Comparison of ENCODE assay signal across 11 mouse cellular contexts in the genomic region with DNA sequence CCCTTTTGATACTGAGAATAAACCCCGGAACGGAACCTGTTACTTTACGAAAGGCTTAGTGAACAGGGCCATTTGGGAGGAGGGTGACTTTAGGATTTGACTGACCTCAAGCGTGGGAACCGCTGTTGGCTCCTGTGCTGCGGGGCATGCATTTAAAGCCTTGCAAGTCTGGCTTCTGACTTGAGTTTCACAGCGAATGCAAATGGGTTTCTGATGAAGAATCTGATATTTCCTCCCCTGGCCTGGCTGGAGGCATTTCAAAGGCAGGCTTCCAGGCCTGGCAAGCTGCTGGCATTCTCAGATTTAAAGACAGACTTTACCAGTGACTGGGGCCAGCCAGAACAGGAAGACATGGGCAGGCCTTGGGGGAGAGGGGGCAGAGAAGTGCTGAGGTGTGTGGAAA.
DNase-seq lines count a peak whose midpoint lies in the region; ATAC-seq and TF ChIP-seq lines count a peak whose summit lies in the region.
"Had no signal": no experiment of that assay in that cellular context is flagged by ENCODE, and none has a peak within 500 bp of the region (broad histone marks: within the 10 kb centered on the region; RNA-seq: fewer than 3 reads in every experiment).

No protein-coding gene starts in this region.

- WGBS in hindbrain, postnatal 0 days, result 27% methylated on average over 7 of the region's 7 CpGs
- 46% methylated on average over 7 of the region's 7 CpGs for WGBS in hindbrain, embryonic 10.5 days
- 31% methylated on average over 7 of the region's 7 CpGs for WGBS in kidney, embryonic 16.5 days

- TF ChIP-seq CTCF in hindbrain, postnatal 0 days (IDR thresholded peaks at IDR 0.05; ENCODE audit: low read depth), result no peak

- H3K4me1 ChIP-seq in hindbrain, postnatal 0 days (ENCODE audit: insufficient read depth, low read length), result peaks cover 14% of the 10 kb centered on the region
- H3K4me1 ChIP-seq in hindbrain, embryonic 10.5 days (replicated peaks), result peaks cover 20% of the 10 kb centered on the region
- peaks cover 21% of the 10 kb centered on the region for H3K4me1 ChIP-seq in kidney, embryonic 16.5 days (ENCODE audit: insufficient read depth, low read length)

- H3K27me3 ChIP-seq in hindbrain, postnatal 0 days (ENCODE audit: insufficient read depth, low read length), result no peaks in the 10 kb centered on the region
- 0 out of 2 replicates have a peak, but pooled peaks cover 4% of the 10 kb centered on the region for H3K27me3 ChIP-seq in hindbrain, embryonic 10.5 days (ENCODE audit: insufficient read depth, poor library complexity, severe bottlenecking)
- no peaks in the 10 kb centered on the region for H3K27me3 ChIP-seq in kidney, embryonic 16.5 days (ENCODE audit: insufficient read depth, low read length)
- H3K27me3 ChIP-seq: neural tube, embryonic 13.5 days had no signal

- H3K9ac ChIP-seq in hindbrain, postnatal 0 days (replicated peaks; ENCODE audit: low read length), result no peak overlapping the region
- H3K9ac ChIP-seq in kidney, embryonic 16.5 days (replicated peaks; ENCODE audit: low read length), result no peak overlapping the region
- H3K9ac ChIP-seq: lung, embryonic 14.5 days; neural tube, embryonic 13.5 days had no signal

- H3K27ac ChIP-seq in hindbrain, postnatal 0 days, result 0 out of 2 replicates have a peak overlapping the region, but pooled peaks have one; percentile 16
- no peak overlapping the region for H3K27ac ChIP-seq in hindbrain, embryonic 10.5 days
- H3K27ac ChIP-seq in kidney, embryonic 16.5 days (ENCODE audit: low read length), result peak overlapping the region; percentile 50; the same call in 1 of the 2 replicates
- H3K27ac ChIP-seq: neural tube, embryonic 13.5 days had no signal

- H3K4me2 ChIP-seq in hindbrain, postnatal 0 days (ENCODE audit: low read depth, low read length), result no peak overlapping the region
- no peak overlapping the region for H3K4me2 ChIP-seq in kidney, embryonic 16.5 days (replicated peaks; ENCODE audit: low read depth, low read length)
- H3K4me2 ChIP-seq: lung, embryonic 14.5 days; neural tube, embryonic 13.5 days had no signal

- H3K36me3 ChIP-seq in hindbrain, postnatal 0 days (ENCODE audit: insufficient read depth, low read length), result no peaks in the 10 kb centered on the region
- H3K36me3 ChIP-seq in hindbrain, embryonic 10.5 days, result no peaks in the 10 kb centered on the region
- no peaks in the 10 kb centered on the region for H3K36me3 ChIP-seq in kidney, embryonic 16.5 days (ENCODE audit: insufficient read depth, low read length)
- H3K36me3 ChIP-seq: neural tube, embryonic 13.5 days had no signal

- no peak overlapping the region for H3K4me3 ChIP-seq in hindbrain, postnatal 0 days (ENCODE audit: low read length)
- H3K4me3 ChIP-seq in hindbrain, embryonic 10.5 days, result no peak overlapping the region
- H3K4me3 ChIP-seq in kidney, embryonic 16.5 days (ENCODE audit: low read length), result no peak overlapping the region
- H3K4me3 ChIP-seq: neural tube, embryonic 13.5 days had no signal

- peak; percentile 9 for DNase-seq in cerebellum, adult 9-10 months
- no peak for DNase-seq in cerebellum, adult 18-20 months
- peak; percentile 72 for DNase-seq in hindbrain, postnatal 0 days (ENCODE audit: low spot score)
- DNase-seq in hindbrain, embryonic 10.5 days (ENCODE audit: low spot score), result no peak
- peak; percentile 50 to 61 for DNase-seq in cerebellum, postnatal 14 days
- DNase-seq in left cerebral cortex, adult 9 months (ENCODE audit: low spot score in 2 of 2), result no peak
- no peak for DNase-seq in urinary bladder, adult 2 months (ENCODE audit: low spot score)
- DNase-seq: layer of hippocampus, adult 9-11 months; lung, embryonic 14.5 days had no signal

- no peaks in the 10 kb centered on the region for H3K9me3 ChIP-seq in hindbrain, postnatal 0 days (ENCODE audit: low read length)
- no peaks in the 10 kb centered on the region for H3K9me3 ChIP-seq in hindbrain, embryonic 10.5 days
- no peaks in the 10 kb centered on the region for H3K9me3 ChIP-seq in kidney, embryonic 16.5 days (ENCODE audit: low read length)
- H3K9me3 ChIP-seq: neural tube, embryonic 13.5 days had no signal

- no peak for ATAC-seq in hindbrain, postnatal 0 days
- ATAC-seq in kidney, embryonic 16.5 days (ENCODE audit: low FRiP score, low TSS enrichment), result no peak

Comparison
In these comparisons a context has a peak if more than half of its experiments do, and no peak if none do; other contexts are left out.
1. DNase-seq: peak in cerebellum, adult 9-10 months (single experiment), hindbrain, postnatal 0 days (single experiment) and cerebellum, postnatal 14 days (2 of 2); none in cerebellum, adult 18-20 months (0 of 2), hindbrain, embryonic 10.5 days (single experiment), left cerebral cortex, adult 9 months (0 of 2) and urinary bladder, adult 2 months (single experiment).